Mouse (Mus musculus): Measurements from ENCODE around the gene Dnajc22. TPM values are rescaled to one million over a fixed set of nuclear protein-coding genes. Genes with fewer than 3 reads are reported as not detected.
"Not testable (repeated sequence)": the region's sequence is repeated elsewhere in the genome, so short reads cannot be mapped to it uniquely, and the experiment has no call there.

Gene Dnajc22
- polyA plus RNA-seq, 1 experiment from 2014 or later = 0.56 TPM

GRCm38 (mm10) chr15:99065557-99066165, 27.3 kb upstream of the Dnajc22 start:
- Histone ChIP-seq H3K27me3 (ENCODE audit: control insufficient read depth, insufficient read depth, low read length) (no peaks in the 10 kb centered on the region; the same call in 1 of the 2 replicates), H3K4me3 (ENCODE audit: low read depth, low read length) (no peak overlapping the region), H3K4me2 (ENCODE audit: low read depth, low read length) (no peak overlapping the region), H3K9me3 (replicated peaks; ENCODE audit: control insufficient read depth, low read length) (no peaks in the 10 kb centered on the region), H3K4me1 (ENCODE audit: control insufficient read depth, insufficient read depth, low read length) (no peaks in the 10 kb centered on the region), H3K27ac (replicated peaks; ENCODE audit: low read depth, low read length) (no peak overlapping the region), H3K36me3 (replicated peaks; ENCODE audit: control insufficient read depth, insufficient read depth, low read depth, low read length) (no peaks in the 10 kb centered on the region), H3K9ac (replicated peaks; ENCODE audit: low read length) (no peak overlapping the region)
- ATAC-seq (replicated peaks; ENCODE audit: insufficient number of reproducible peaks, low FRiP score, low TSS enrichment, low read depth) (no peak), DNase-seq (ENCODE audit: low spot score) (no peak)
- WGBS = 79% methylated on average over 12 of the region's 12 CpGs

GRCm38 (mm10) chr15:99071988-99072387, 21.0 kb upstream of the Dnajc22 start:
- no peak for DNase-seq (ENCODE audit: low spot score)
- WGBS = 86% methylated on average over 1 of the region's 1 CpGs
- no peak overlapping the region for H3K4me2 ChIP-seq (ENCODE audit: low read depth, low read length)
- ATAC-seq (replicated peaks; ENCODE audit: insufficient number of reproducible peaks, low FRiP score, low TSS enrichment, low read depth) = no peak
- H3K9ac ChIP-seq (replicated peaks; ENCODE audit: low read length) = no peak overlapping the region
- H3K9me3 ChIP-seq (replicated peaks; ENCODE audit: control insufficient read depth, low read length) = no peaks in the 10 kb centered on the region
- H3K27me3 ChIP-seq (ENCODE audit: control insufficient read depth, insufficient read depth, low read length) = no peaks in the 10 kb centered on the region
- H3K4me1 ChIP-seq (ENCODE audit: control insufficient read depth, insufficient read depth, low read length) = peaks cover 4% of the 10 kb centered on the region
- H3K27ac ChIP-seq (replicated peaks; ENCODE audit: low read depth, low read length) = no peak overlapping the region
- H3K36me3 ChIP-seq (replicated peaks; ENCODE audit: control insufficient read depth, insufficient read depth, low read depth, low read length) = no peaks in the 10 kb centered on the region
- H3K4me3 ChIP-seq (ENCODE audit: low read depth, low read length) = no peak overlapping the region

GRCm38 (mm10) chr15:99074019-99074599, 18.9 kb upstream of the Dnajc22 start, which contains the start of gene Troap:
Gene Troap (plus strand): TSS chr15:99074575.
- peaks cover 5% of the 10 kb centered on the region for H3K36me3 ChIP-seq (replicated peaks; ENCODE audit: control insufficient read depth, insufficient read depth, low read depth, low read length)
- 30% methylated on average over 9 of the region's 9 CpGs for WGBS
- ATAC-seq (replicated peaks; ENCODE audit: insufficient number of reproducible peaks, low FRiP score, low TSS enrichment, low read depth) (peak; percentile 53; the same call in 1 of the 2 replicates), DNase-seq (ENCODE audit: low spot score) (no peak)
- H3K27me3 ChIP-seq (ENCODE audit: control insufficient read depth, insufficient read depth, low read length) = no peaks in the 10 kb centered on the region
- peak within 1 kb of the TSS; percentile 80 for H3K9ac ChIP-seq (replicated peaks; ENCODE audit: low read length)
- peaks cover 4% of the 10 kb centered on the region for H3K4me1 ChIP-seq (ENCODE audit: control insufficient read depth, insufficient read depth, low read length)
- peak within 1 kb of the TSS; percentile 46 for H3K4me3 ChIP-seq (ENCODE audit: low read depth, low read length)
- peak within 1 kb of the TSS; percentile 76 for H3K4me2 ChIP-seq (ENCODE audit: low read depth, low read length)
- H3K9me3 ChIP-seq (replicated peaks; ENCODE audit: control insufficient read depth, low read length) = no peaks in the 10 kb centered on the region
- peak within 1 kb of the TSS; percentile 92 for H3K27ac ChIP-seq (replicated peaks; ENCODE audit: low read depth, low read length)

- H3K4me1 ChIP-seq (ENCODE audit: control insufficient read depth, insufficient read depth, low read length) = peaks cover 4% of the 10 kb centered on the region
- peak overlapping the region; percentile 46 for H3K4me3 ChIP-seq (ENCODE audit: low read depth, low read length)
- H3K27me3 ChIP-seq (ENCODE audit: control insufficient read depth, insufficient read depth, low read length) = no peaks in the 10 kb centered on the region
- peaks cover 5% of the 10 kb centered on the region for H3K36me3 ChIP-seq (replicated peaks; ENCODE audit: control insufficient read depth, insufficient read depth, low read depth, low read length)
- H3K4me2 ChIP-seq (ENCODE audit: low read depth, low read length) = peak overlapping the region; percentile 76
- H3K9ac ChIP-seq (replicated peaks; ENCODE audit: low read length) = peak overlapping the region; percentile 80
- DNase-seq (ENCODE audit: low spot score) (peak; percentile 99), ATAC-seq (replicated peaks; ENCODE audit: insufficient number of reproducible peaks, low FRiP score, low TSS enrichment, low read depth) (peak; percentile 95)
- under 1% methylated on average over 44 of the region's 44 CpGs for WGBS
- H3K9me3 ChIP-seq (replicated peaks; ENCODE audit: control insufficient read depth, low read length) = no peaks in the 10 kb centered on the region
- peak overlapping the region; percentile 92 for H3K27ac ChIP-seq (replicated peaks; ENCODE audit: low read depth, low read length)
Observed at GRCm38 (mm10) chr15:99074600-99075333, 18.2 kb upstream of the Dnajc22 start.

GRCm38 (mm10) chr15:99076011-99076410, 17.0 kb upstream of the Dnajc22 start:
- not testable (repeated sequence) for H3K4me3 ChIP-seq (ENCODE audit: low read depth, low read length); H3K9ac ChIP-seq (replicated peaks; ENCODE audit: low read length)
- WGBS = 95% methylated on average over 3 of the region's 3 CpGs

DNA sequence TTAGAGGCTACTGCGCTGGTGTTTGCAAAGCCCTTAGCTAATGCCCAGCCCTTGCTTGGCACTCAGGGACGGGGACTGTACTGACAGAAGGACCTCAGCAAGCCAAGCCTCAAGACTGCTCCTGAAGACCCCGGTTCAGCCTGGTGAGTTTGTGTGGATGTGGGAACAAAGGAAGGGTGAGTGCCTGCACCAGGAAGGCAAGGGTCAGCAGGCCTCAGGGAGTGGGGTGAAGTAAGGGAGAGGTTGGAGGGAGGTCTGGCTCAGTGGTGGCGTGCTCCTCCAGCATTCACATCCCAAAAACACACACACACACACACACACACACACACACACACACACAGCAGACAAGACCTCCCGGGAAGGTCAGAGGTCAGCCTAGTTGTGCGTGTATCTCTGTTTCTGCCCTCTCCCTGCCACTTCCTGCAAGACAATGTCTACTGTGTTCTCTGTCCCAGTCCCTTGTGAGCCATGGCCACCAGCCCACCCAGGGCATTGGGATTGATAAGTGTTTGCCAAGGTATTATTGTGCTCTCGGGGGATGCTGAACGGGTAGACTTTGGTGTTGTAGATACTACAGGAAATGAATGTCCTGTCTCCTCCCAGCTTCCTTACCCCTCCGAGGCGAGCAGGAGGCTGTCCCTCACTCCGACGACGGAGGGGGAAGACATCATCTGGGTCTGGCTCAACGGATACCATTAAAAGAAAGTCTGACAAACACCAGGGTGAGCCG, 14.6 kb upstream of the Dnajc22 start:
- H3K4me3 ChIP-seq (ENCODE audit: low read depth, low read length) = no peak overlapping the region
- H3K4me1 ChIP-seq (ENCODE audit: control insufficient read depth, insufficient read depth, low read length) = peaks cover 4% of the 10 kb centered on the region
- no peak for ATAC-seq (replicated peaks; ENCODE audit: insufficient number of reproducible peaks, low FRiP score, low TSS enrichment, low read depth)
- peak overlapping the region; percentile 4; the same call in 1 of the 2 replicates for H3K4me2 ChIP-seq (ENCODE audit: low read depth, low read length)
- DNase-seq (ENCODE audit: low spot score) = no peak
- H3K27me3 ChIP-seq (ENCODE audit: control insufficient read depth, insufficient read depth, low read length) = no peaks in the 10 kb centered on the region
- 46% methylated on average over 15 of the region's 15 CpGs for WGBS
- H3K9ac ChIP-seq (replicated peaks; ENCODE audit: low read length) = no peak overlapping the region
- H3K27ac ChIP-seq (replicated peaks; ENCODE audit: low read depth, low read length) = no peak overlapping the region
- H3K9me3 ChIP-seq (replicated peaks; ENCODE audit: control insufficient read depth, low read length) = no peaks in the 10 kb centered on the region
- peaks cover 12% of the 10 kb centered on the region for H3K36me3 ChIP-seq (replicated peaks; ENCODE audit: control insufficient read depth, insufficient read depth, low read depth, low read length)

More at GRCm38 (mm10) chr15:99076011-99076410, 17.0 kb upstream of the Dnajc22 start:
- DNase-seq (ENCODE audit: low spot score); H3K9me3 ChIP-seq (replicated peaks; ENCODE audit: control insufficient read depth, low read length); ATAC-seq (replicated peaks; ENCODE audit: insufficient number of reproducible peaks, low FRiP score, low TSS enrichment, low read depth); H3K36me3 ChIP-seq (replicated peaks; ENCODE audit: control insufficient read depth, insufficient read depth, low read depth, low read length); H3K27me3 ChIP-seq (ENCODE audit: control insufficient read depth, insufficient read depth, low read length); H3K4me1 ChIP-seq (ENCODE audit: control insufficient read depth, insufficient read depth, low read length); H3K27ac ChIP-seq (replicated peaks; ENCODE audit: low read depth, low read length): not testable (repeated sequence)
- H3K4me2 ChIP-seq (ENCODE audit: low read depth, low read length) = peak overlapping the region; percentile 50

GRCm38 (mm10) chr15:99079804-99080203, 13.2 kb upstream of the Dnajc22 start:
- Histone ChIP-seq H3K9me3 (replicated peaks; ENCODE audit: control insufficient read depth, low read length) (no peaks in the 10 kb centered on the region), H3K27ac (replicated peaks; ENCODE audit: low read depth, low read length) (no peak overlapping the region), H3K9ac (replicated peaks; ENCODE audit: low read length) (no peak overlapping the region), H3K4me3 (ENCODE audit: low read depth, low read length) (no peak overlapping the region), H3K27me3 (ENCODE audit: control insufficient read depth, insufficient read depth, low read length) (peaks cover 2% of the 10 kb centered on the region; the same call in 1 of the 2 replicates), H3K4me2 (ENCODE audit: low read depth, low read length) (no peak overlapping the region), H3K4me1 (ENCODE audit: control insufficient read depth, insufficient read depth, low read length) (peaks cover 4% of the 10 kb centered on the region), H3K36me3 (replicated peaks; ENCODE audit: control insufficient read depth, insufficient read depth, low read depth, low read length) (peaks cover 12% of the 10 kb centered on the region)
- no peak for ATAC-seq (replicated peaks; ENCODE audit: insufficient number of reproducible peaks, low FRiP score, low TSS enrichment, low read depth)
- no peak for DNase-seq (ENCODE audit: low spot score)
- WGBS = 78% methylated on average over 3 of the region's 3 CpGs

Measured in embryonic facial prominence, embryonic 11.5 days (tissue).